Mouse (Mus musculus) limb, embryonic 15.5 days (tissue): ENCODE measurements around the gene Pnpo. TPM values are rescaled to one million over a fixed set of nuclear protein-coding genes. Genes with fewer than 3 reads are reported as not detected.

Experiments used
- ATAC-seq: fragments of 200-750 bp; cut with Nextera tagmentation; 2 replicates; pipeline ENCODE4 v1.8.0; 2017; ENCODE audit warnings: low read depth, moderate TSS enrichment; ENCODE audit not compliant: insufficient number of reproducible peaks, low FRiP score, low TSS enrichment
- H3K27ac ChIP-seq: fragments of 300-500 bp; sonication (generic); 2 replicates; pipeline ENCODE4 v1.5.1; 2015; ENCODE audit warnings: moderate library complexity, mild to moderate bottlenecking, inconsistent platforms
- H3K27me3 ChIP-seq: fragments of 300-500 bp; sonication (generic); 2 replicates; pipeline ENCODE4 v1.6.1; 2015; ENCODE audit warnings: inconsistent platforms
- H3K36me3 ChIP-seq: fragments of 300-500 bp; sonication (generic); 2 replicates; pipeline ENCODE4 v1.6.1; 2015; ENCODE audit warnings: inconsistent platforms
- H3K4me1 ChIP-seq: fragments of 300-500 bp; sonication (generic); 2 replicates; pipeline ENCODE4 v1.6.1; 2015; ENCODE audit warnings: inconsistent platforms
- H3K4me2 ChIP-seq: fragments of 300-500 bp; sonication (generic); 2 replicates; pipeline ENCODE4 v1.6.1; 2015; ENCODE audit warnings: mild to moderate bottlenecking, inconsistent platforms
- H3K4me3 ChIP-seq: fragments of 300-500 bp; sonication (generic); 2 replicates; pipeline ENCODE4 v1.5.1; 2015; ENCODE audit warnings: mild to moderate bottlenecking, inconsistent platforms
- H3K9ac ChIP-seq: fragments of 300-500 bp; sonication (generic); 2 replicates; pipeline ENCODE4 v1.6.1; 2015; ENCODE audit warnings: inconsistent platforms
- H3K9me3 ChIP-seq: fragments of 300-500 bp; sonication (generic); 2 replicates; pipeline ENCODE4 v1.6.1; 2016; ENCODE audit warnings: inconsistent platforms
- WGBS: fragments of 180-500 bp; shearing (Covaris S2); methylation state at CpG from one replicate; pipeline ENCODE4 v1.1.7; 2015; 5-methylcytosine and 5-hydroxymethylcytosine counted together
- polyA plus RNA-seq: library from polyadenylated mRNA; unstranded; fragments of >200 nt; fragmentation: Nextera tagmentation; extraction: Ambion mirVana; gene quantifications from 2 replicates; pipeline ENCODE4 v1.2.1, GENCODE M21; 2015

Pnpo gene
- polyA plus RNA-seq, 1 experiment from 2014 or later, result 37.6 TPM

GRCm38 (mm10) chr11:96916044-96916884, 27.5 kb downstream of the Pnpo start, which contains the start of gene Cdk5rap3:
Cdk5rap3 (minus strand) TSS chr11:96916496.
- H3K9ac ChIP-seq, result peak within 1 kb of the TSS; percentile 66
- WGBS, result under 1% methylated on average over 47 of the region's 55 CpGs
- 0 out of 2 replicates have a peak, but pooled peaks cover 3% of the 10 kb centered on the region for H3K27me3 ChIP-seq
- H3K4me3 ChIP-seq, result peak within 1 kb of the TSS; percentile 82
- H3K36me3 ChIP-seq, result peaks cover 11% of the 10 kb centered on the region
- peak within 1 kb of the TSS; percentile 91 for H3K4me2 ChIP-seq
- no peaks in the 10 kb centered on the region for H3K9me3 ChIP-seq
- H3K27ac ChIP-seq, result peak within 1 kb of the TSS; percentile 86
- ATAC-seq, result peak; percentile 95
- peaks cover 16% of the 10 kb centered on the region for H3K4me1 ChIP-seq

- peaks cover 41% of the 10 kb centered on the region for H3K36me3 ChIP-seq
- ATAC-seq, result no peak
- no peaks in the 10 kb centered on the region for H3K27me3 ChIP-seq
- H3K27ac ChIP-seq, result no peak overlapping the region
- H3K4me3 ChIP-seq, result no peak overlapping the region
- H3K9ac ChIP-seq, result no peak overlapping the region
- WGBS, result 77% methylated on average over 11 of the region's 11 CpGs
- peaks cover 16% of the 10 kb centered on the region for H3K4me1 ChIP-seq
- no peak overlapping the region for H3K4me2 ChIP-seq
- H3K9me3 ChIP-seq, result no peaks in the 10 kb centered on the region
Observed at GRCm38 (mm10) chr11:96912682-96913081, 31.1 kb downstream of the Pnpo start.

- ATAC-seq, result no peak
- Histone ChIP-seq H3K4me3 (no peak overlapping the region), H3K36me3 (peaks cover 55% of the 10 kb centered on the region), H3K27ac (no peak overlapping the region), H3K4me1 (peaks cover 4% of the 10 kb centered on the region), H3K9me3 (no peaks in the 10 kb centered on the region), H3K4me2 (no peak overlapping the region), H3K9ac (no peak overlapping the region), H3K27me3 (no peaks in the 10 kb centered on the region)
- WGBS, result 29% methylated on average over 7 of the region's 7 CpGs
Observed at GRCm38 (mm10) chr11:96910003-96910402, 33.8 kb downstream of the Pnpo start.

- Histone ChIP-seq H3K9ac (no peak overlapping the region), H3K4me3 (no peak overlapping the region), H3K27me3 (no peaks in the 10 kb centered on the region), H3K9me3 (no peaks in the 10 kb centered on the region), H3K27ac (no peak overlapping the region), H3K36me3 (peaks cover 55% of the 10 kb centered on the region), H3K4me1 (no peaks in the 10 kb centered on the region), H3K4me2 (no peak overlapping the region)
- WGBS, result 85% methylated on average over 12 of the region's 12 CpGs
- no peak for ATAC-seq
Observed at GRCm38 (mm10) chr11:96908594-96908993, 35.2 kb downstream of the Pnpo start.

GRCm38 (mm10) chr11:96906431-96907161, 37.2 kb downstream of the Pnpo start:
- Histone ChIP-seq H3K4me1 (peaks cover 9% of the 10 kb centered on the region), H3K27ac (peak overlapping the region; percentile 17; the same call in 1 of the 2 replicates), H3K9me3 (no peaks in the 10 kb centered on the region), H3K36me3 (peaks cover 48% of the 10 kb centered on the region), H3K9ac (no peak overlapping the region), H3K27me3 (0 out of 2 replicates have a peak, but pooled peaks cover 4% of the 10 kb centered on the region), H3K4me3 (no peak overlapping the region), H3K4me2 (no peak overlapping the region)
- 46% methylated on average over 15 of the region's 15 CpGs for WGBS
- peak; percentile 61; the same call in 1 of the 2 replicates for ATAC-seq

GRCm38 (mm10) chr11:96902639-96903635, 40.8 kb downstream of the Pnpo start:
- peaks cover 17% of the 10 kb centered on the region for H3K36me3 ChIP-seq
- H3K27me3 ChIP-seq, result 0 out of 2 replicates have a peak, but pooled peaks cover 4% of the 10 kb centered on the region
- peaks cover 12% of the 10 kb centered on the region for H3K4me1 ChIP-seq
- H3K9ac ChIP-seq, result no peak overlapping the region
- H3K4me2 ChIP-seq, result no peak overlapping the region
- H3K27ac ChIP-seq, result peak overlapping the region; percentile 33; the same call in 1 of the 2 replicates
- 24% methylated on average over 16 of the region's 16 CpGs for WGBS
- H3K9me3 ChIP-seq, result no peaks in the 10 kb centered on the region
- ATAC-seq, result no peak
- no peak overlapping the region for H3K4me3 ChIP-seq

- H3K27me3 ChIP-seq, result 0 out of 2 replicates have a peak, but pooled peaks cover 4% of the 10 kb centered on the region
- no peak for ATAC-seq
- H3K36me3 ChIP-seq, result 0 out of 2 replicates have a peak, but pooled peaks cover 3% of the 10 kb centered on the region
- H3K9ac ChIP-seq, result no peak overlapping the region
- H3K9me3 ChIP-seq, result no peaks in the 10 kb centered on the region
- H3K4me3 ChIP-seq, result no peak overlapping the region
- H3K27ac ChIP-seq, result no peak overlapping the region
- WGBS, result 53% methylated on average over 9 of the region's 9 CpGs
- H3K4me1 ChIP-seq, result peaks cover 12% of the 10 kb centered on the region
- H3K4me2 ChIP-seq, result no peak overlapping the region
Observed at GRCm38 (mm10) chr11:96901332-96901731, 42.5 kb downstream of the Pnpo start.

GRCm38 (mm10) chr11:96899449-96900306, 44.1 kb downstream of the Pnpo start:
- no peak for ATAC-seq
- Histone ChIP-seq H3K9ac (no peak overlapping the region), H3K4me2 (no peak overlapping the region), H3K27me3 (0 out of 2 replicates have a peak, but pooled peaks cover 4% of the 10 kb centered on the region), H3K27ac (no peak overlapping the region), H3K4me3 (no peak overlapping the region), H3K9me3 (no peaks in the 10 kb centered on the region), H3K4me1 (peaks cover 12% of the 10 kb centered on the region), H3K36me3 (no peaks in the 10 kb centered on the region)
- 42% methylated on average over 13 of the region's 13 CpGs for WGBS

- Histone ChIP-seq H3K27ac (no peak overlapping the region), H3K36me3 (no peaks in the 10 kb centered on the region), H3K4me2 (no peak overlapping the region), H3K9ac (0 out of 2 replicates have a peak overlapping the region, but pooled peaks have one; percentile 1), H3K4me3 (no peak overlapping the region), H3K4me1 (peaks cover 4% of the 10 kb centered on the region; the same call in 1 of the 2 replicates), H3K27me3 (no peaks in the 10 kb centered on the region), H3K9me3 (no peaks in the 10 kb centered on the region)
- no peak for ATAC-seq
- WGBS, result 75% methylated on average over 4 of the region's 4 CpGs
Observed at GRCm38 (mm10) chr11:96895886-96896285, 47.9 kb downstream of the Pnpo start.

GRCm38 (mm10) chr11:96893203-96893842, 50.5 kb downstream of the Pnpo start:
- H3K9ac ChIP-seq, result no peak overlapping the region
- no peak overlapping the region for H3K27ac ChIP-seq
- ATAC-seq, result no peak
- H3K4me3 ChIP-seq, result no peak overlapping the region
- H3K4me2 ChIP-seq, result no peak overlapping the region
- 68% methylated on average over 11 of the region's 11 CpGs for WGBS
- no peaks in the 10 kb centered on the region for H3K36me3 ChIP-seq
- no peaks in the 10 kb centered on the region for H3K27me3 ChIP-seq
- H3K4me1 ChIP-seq, result no peaks in the 10 kb centered on the region
- no peaks in the 10 kb centered on the region for H3K9me3 ChIP-seq
